Mouse (Mus musculus): ENCODE results near the gene Ascc1. TPM values are rescaled to one million over a fixed set of nuclear protein-coding genes. Genes with fewer than 3 reads are reported as not detected.
"Not testable (repeated sequence)": the region's sequence is repeated elsewhere in the genome, so short reads cannot be mapped to it uniquely, and the experiment has no call there.

Gene Ascc1
- total and polyA plus RNA-seq, 2 experiments from 2014 or later, result 15.7 to 34.6 TPM

DNA sequence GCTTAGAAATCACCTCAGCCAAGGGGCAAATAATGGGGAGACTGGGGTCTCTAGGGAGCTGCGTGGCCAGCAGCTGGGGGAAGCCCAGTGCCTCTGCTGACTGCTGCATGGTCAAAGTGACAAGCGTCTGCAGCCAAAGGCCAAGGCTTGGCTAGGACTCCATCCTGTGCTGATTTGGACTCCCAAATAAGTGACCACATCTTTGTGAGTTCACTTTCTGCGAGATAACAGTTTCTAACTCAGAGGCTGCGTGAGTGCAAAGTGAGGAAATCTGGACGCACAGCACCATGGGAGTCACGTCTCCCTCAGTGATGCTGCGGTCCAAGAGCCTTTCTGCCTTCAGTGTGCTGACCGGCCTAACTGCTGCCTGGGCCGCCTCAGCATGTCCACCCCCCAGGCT lies 125.7 kb downstream of the Ascc1 start:
- Histone ChIP-seq H3K27ac (ENCODE audit: low read depth) (no peak overlapping the region), H3K4me3 (ENCODE audit: low read depth, low read length) (no peak overlapping the region), H3K27me3 (ENCODE audit: control insufficient read depth, insufficient read depth, low read length) (no peaks in the 10 kb centered on the region; the same call in 1 of the 2 replicates), H3K9me3 (replicated peaks; ENCODE audit: control insufficient read depth, low read length) (no peaks in the 10 kb centered on the region), H3K36me3 (replicated peaks; ENCODE audit: control insufficient read depth, insufficient read depth, low read length) (no peaks in the 10 kb centered on the region), H3K4me2 (ENCODE audit: low read depth, low read length) (no peak overlapping the region), H3K9ac (replicated peaks; ENCODE audit: low read depth, low read length) (no peak overlapping the region), H3K4me1 (ENCODE audit: control insufficient read depth, insufficient read depth) (no peaks in the 10 kb centered on the region)
- ATAC-seq (ENCODE audit: insufficient read depth, low read depth) (no peak), DNase-seq (ENCODE audit: low spot score) (no peak)
- 67% methylated on average over 9 of the region's 9 CpGs for WGBS
- TF ChIP-seq CTCF (IDR thresholded peaks at IDR 0.05; ENCODE audit: low read depth) (no peak), EP300 (IDR thresholded peaks at IDR 0.05; ENCODE audit: low read depth) (no peak)

DNA sequence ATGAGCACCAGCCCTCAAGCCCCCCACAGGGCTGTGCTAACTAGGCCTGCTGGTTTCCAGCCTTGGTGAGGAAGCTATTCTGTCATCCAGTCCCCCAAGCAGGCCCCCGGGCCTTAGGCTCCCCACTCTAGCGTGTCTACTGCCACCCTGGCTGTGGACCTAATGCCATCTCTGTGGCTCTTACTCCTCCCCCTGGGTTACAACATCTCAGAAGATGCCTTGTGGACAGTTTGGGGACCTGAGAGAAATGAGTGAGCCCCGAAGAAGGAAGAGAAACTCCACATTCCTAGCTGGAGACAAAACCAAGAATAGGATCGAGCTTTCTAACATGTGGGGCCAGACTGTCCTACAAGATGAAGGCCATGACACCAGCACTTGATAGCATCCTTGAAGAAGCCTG lies 127.9 kb downstream of the Ascc1 start:
- H3K36me3 ChIP-seq (replicated peaks; ENCODE audit: control insufficient read depth, insufficient read depth, low read length), result no peaks in the 10 kb centered on the region
- no peaks in the 10 kb centered on the region; the same call in none of the 2 replicates for H3K27me3 ChIP-seq (ENCODE audit: control insufficient read depth, insufficient read depth, low read length)
- no peak overlapping the region for H3K27ac ChIP-seq (ENCODE audit: low read depth)
- no peak for TF ChIP-seq EP300 (IDR thresholded peaks at IDR 0.05; ENCODE audit: low read depth)
- no peak for TF ChIP-seq CTCF (IDR thresholded peaks at IDR 0.05; ENCODE audit: low read depth)
- no peak overlapping the region for H3K9ac ChIP-seq (replicated peaks; ENCODE audit: low read depth, low read length)
- no peak overlapping the region for H3K4me3 ChIP-seq (ENCODE audit: low read depth, low read length)
- H3K9me3 ChIP-seq (replicated peaks; ENCODE audit: control insufficient read depth, low read length), result no peaks in the 10 kb centered on the region
- DNase-seq (ENCODE audit: low spot score), result no peak
- ATAC-seq (ENCODE audit: insufficient read depth, low read depth), result no peak
- no peak overlapping the region for H3K4me2 ChIP-seq (ENCODE audit: low read depth, low read length)
- H3K4me1 ChIP-seq (ENCODE audit: control insufficient read depth, insufficient read depth), result no peaks in the 10 kb centered on the region
- 81% methylated on average over 4 of the region's 4 CpGs for WGBS

DNA sequence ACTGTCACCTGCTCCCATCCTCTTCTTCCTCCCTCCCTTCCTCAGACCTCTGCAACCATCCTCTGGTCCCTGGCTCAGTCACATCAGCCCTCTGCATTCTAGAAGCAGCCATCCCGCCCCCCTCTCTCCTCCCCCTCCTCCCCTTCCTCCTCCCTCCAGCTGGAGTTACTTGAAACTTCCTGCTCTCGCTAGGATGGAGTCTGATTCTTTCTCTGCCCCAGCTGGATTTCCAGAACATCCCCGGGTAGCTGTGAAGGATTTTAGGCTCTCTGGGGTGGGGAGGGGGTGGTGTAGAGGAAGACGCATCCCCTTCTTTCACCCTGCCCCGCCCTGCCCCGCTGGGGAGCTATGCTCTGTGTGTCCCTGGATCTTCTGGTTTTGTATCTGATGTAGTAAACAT lies 130.9 kb downstream of the Ascc1 start:
- ATAC-seq (ENCODE audit: insufficient read depth, low read depth) (no peak), DNase-seq (ENCODE audit: low spot score) (no peak)
- Histone ChIP-seq H3K36me3 (replicated peaks; ENCODE audit: control insufficient read depth, insufficient read depth, low read length) (no peaks in the 10 kb centered on the region), H3K4me3 (ENCODE audit: low read depth, low read length) (no peak overlapping the region), H3K27me3 (ENCODE audit: control insufficient read depth, insufficient read depth, low read length) (no peaks in the 10 kb centered on the region; the same call in 1 of the 2 replicates), H3K4me1 (ENCODE audit: control insufficient read depth, insufficient read depth) (no peaks in the 10 kb centered on the region), H3K9me3 (replicated peaks; ENCODE audit: control insufficient read depth, low read length) (no peaks in the 10 kb centered on the region), H3K4me2 (ENCODE audit: low read depth, low read length) (no peak overlapping the region), H3K9ac (replicated peaks; ENCODE audit: low read depth, low read length) (no peak overlapping the region), H3K27ac (ENCODE audit: low read depth) (no peak overlapping the region)
- WGBS, result 39% methylated on average over 6 of the region's 6 CpGs
- TF ChIP-seq EP300 (IDR thresholded peaks at IDR 0.05; ENCODE audit: low read depth) (no peak), CTCF (IDR thresholded peaks at IDR 0.05; ENCODE audit: low read depth) (no peak)

DNA sequence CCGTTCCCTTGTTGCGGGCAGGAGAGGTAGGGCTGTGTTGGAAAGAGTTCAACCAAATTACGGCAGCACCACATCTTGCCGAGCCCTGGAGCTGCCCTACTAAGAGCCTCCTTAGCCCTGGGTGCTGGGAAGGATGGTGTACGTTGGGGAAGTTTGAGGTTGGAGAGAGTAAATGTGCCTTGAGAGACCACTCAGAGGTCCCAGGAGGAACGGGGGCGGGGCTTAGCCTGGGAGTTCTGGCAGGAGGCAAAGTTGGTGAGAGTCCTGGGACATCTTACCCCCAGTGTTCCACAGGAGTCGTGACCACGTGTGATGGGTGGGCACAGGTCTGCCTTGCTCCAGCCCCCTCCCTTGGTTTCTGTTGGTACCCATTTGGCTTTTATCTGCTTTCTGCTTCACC lies 131.6 kb downstream of the Ascc1 start:
- no peak for DNase-seq (ENCODE audit: low spot score)
- no peak overlapping the region for H3K27ac ChIP-seq (ENCODE audit: low read depth)
- TF ChIP-seq EP300 (IDR thresholded peaks at IDR 0.05; ENCODE audit: low read depth), result no peak
- TF ChIP-seq CTCF (IDR thresholded peaks at IDR 0.05; ENCODE audit: low read depth), result no peak
- no peak for ATAC-seq (ENCODE audit: insufficient read depth, low read depth)
- no peak overlapping the region for H3K4me3 ChIP-seq (ENCODE audit: low read depth, low read length)
- no peak overlapping the region for H3K9ac ChIP-seq (replicated peaks; ENCODE audit: low read depth, low read length)
- 37% methylated on average over 9 of the region's 9 CpGs for WGBS
- no peaks in the 10 kb centered on the region for H3K4me1 ChIP-seq (ENCODE audit: control insufficient read depth, insufficient read depth)
- H3K4me2 ChIP-seq (ENCODE audit: low read depth, low read length), result no peak overlapping the region
- H3K36me3 ChIP-seq (replicated peaks; ENCODE audit: control insufficient read depth, insufficient read depth, low read length), result no peaks in the 10 kb centered on the region
- H3K9me3 ChIP-seq (replicated peaks; ENCODE audit: control insufficient read depth, low read length), result no peaks in the 10 kb centered on the region
- no peaks in the 10 kb centered on the region; the same call in 1 of the 2 replicates for H3K27me3 ChIP-seq (ENCODE audit: control insufficient read depth, insufficient read depth, low read length)

DNA sequence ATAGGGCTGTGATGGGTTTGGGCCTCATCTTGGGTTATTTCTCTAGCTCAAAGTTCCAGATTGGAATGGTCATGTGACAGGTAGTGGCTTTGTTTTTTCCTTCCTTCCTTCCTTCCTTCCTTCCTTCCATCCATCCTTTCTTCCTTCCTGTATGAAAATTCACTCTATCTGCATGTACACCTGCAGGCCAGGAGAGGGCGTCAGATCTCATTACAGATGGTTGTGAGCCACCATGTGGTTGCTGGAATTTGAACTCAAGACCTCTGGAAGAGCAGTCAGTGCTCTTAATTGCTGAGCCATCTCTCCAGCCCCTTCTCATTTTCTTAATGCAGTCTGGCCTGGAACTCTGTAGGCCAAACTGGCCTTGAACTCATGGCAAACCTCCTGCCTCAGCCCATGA lies 133.4 kb downstream of the Ascc1 start:
- not testable (repeated sequence) for H3K4me2 ChIP-seq (ENCODE audit: low read depth, low read length); H3K36me3 ChIP-seq (replicated peaks; ENCODE audit: control insufficient read depth, insufficient read depth, low read length); H3K27ac ChIP-seq (ENCODE audit: low read depth); H3K4me3 ChIP-seq (ENCODE audit: low read depth, low read length); H3K9ac ChIP-seq (replicated peaks; ENCODE audit: low read depth, low read length); H3K9me3 ChIP-seq (replicated peaks; ENCODE audit: control insufficient read depth, low read length); DNase-seq (ENCODE audit: low spot score); H3K4me1 ChIP-seq (ENCODE audit: control insufficient read depth, insufficient read depth); H3K27me3 ChIP-seq (ENCODE audit: control insufficient read depth, insufficient read depth, low read length); ATAC-seq (ENCODE audit: insufficient read depth, low read depth)
- WGBS, result 42% methylated on average over 1 of the region's 1 CpGs

DNA sequence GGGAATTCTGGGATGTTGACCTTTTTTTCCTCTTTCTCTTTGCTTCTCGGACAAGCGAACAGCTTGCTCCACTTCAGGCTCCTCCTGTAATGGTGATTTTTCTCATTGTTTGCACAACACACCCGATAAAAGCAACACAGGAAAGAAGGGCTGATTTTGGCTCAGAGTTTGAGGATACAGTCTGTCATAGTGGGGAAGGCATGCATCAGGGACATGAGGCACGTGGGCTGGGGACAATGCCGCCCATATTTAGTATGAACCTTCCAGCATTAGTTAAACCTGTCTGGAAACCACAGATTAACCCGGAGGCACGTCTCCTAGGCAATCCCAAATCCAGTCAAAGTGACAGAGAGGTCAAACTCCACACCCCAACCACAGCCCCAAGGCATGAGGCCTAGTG lies 134.3 kb downstream of the Ascc1 start:
- Histone ChIP-seq H3K4me3 (ENCODE audit: low read depth, low read length) (no peak overlapping the region), H3K9ac (replicated peaks; ENCODE audit: low read depth, low read length) (no peak overlapping the region), H3K27ac (ENCODE audit: low read depth) (no peak overlapping the region), H3K36me3 (replicated peaks; ENCODE audit: control insufficient read depth, insufficient read depth, low read length) (no peaks in the 10 kb centered on the region), H3K4me2 (ENCODE audit: low read depth, low read length) (no peak overlapping the region), H3K27me3 (ENCODE audit: control insufficient read depth, insufficient read depth, low read length) (no peaks in the 10 kb centered on the region; the same call in 1 of the 2 replicates), H3K9me3 (replicated peaks; ENCODE audit: control insufficient read depth, low read length) (no peaks in the 10 kb centered on the region; the same call in 1 of the 2 replicates), H3K4me1 (ENCODE audit: control insufficient read depth, insufficient read depth) (no peaks in the 10 kb centered on the region)
- TF ChIP-seq CTCF (IDR thresholded peaks at IDR 0.05; ENCODE audit: low read depth), result no peak
- no peak for TF ChIP-seq EP300 (IDR thresholded peaks at IDR 0.05; ENCODE audit: low read depth)
- 69% methylated on average over 7 of the region's 7 CpGs for WGBS
- ATAC-seq (ENCODE audit: insufficient read depth, low read depth) (no peak), DNase-seq (ENCODE audit: low spot score) (no peak)
